Mouse (Mus musculus) cerebellum, adult 8-10 months (tissue): ENCODE data around the gene Khdc4.

Source experiments
- DNase-seq: peaks from one replicate; pipeline ENCODE4 v3.0.0; 2022

Gene Khdc4

DNA sequence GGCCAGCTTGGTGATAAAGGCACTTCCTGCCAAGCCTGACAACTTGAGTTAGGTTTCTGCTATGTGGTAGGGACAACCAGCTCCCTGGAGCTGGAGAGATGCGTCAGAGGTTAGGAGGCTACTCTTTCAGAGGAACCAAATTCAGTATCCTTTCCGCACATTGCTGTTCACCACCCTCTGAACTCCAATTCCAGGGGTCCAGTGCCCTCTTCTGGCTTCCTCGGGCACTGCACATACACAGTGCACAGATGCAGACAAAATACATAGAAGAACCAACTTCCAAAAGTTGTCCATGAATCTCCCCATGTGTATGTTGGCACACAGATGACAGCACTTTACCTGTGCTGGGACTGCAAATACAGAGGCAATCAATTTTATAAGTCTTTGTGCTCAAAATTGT is 53.0 kb downstream of the Khdc4 start:
- peak; percentile 39 for DNase-seq

- no peak for DNase-seq
Observed at GRCm38 (mm10) chr3:88740147-88740546, 54.5 kb downstream of the Khdc4 start.

GRCm38 (mm10) chr3:88745534-88745933 is 59.9 kb downstream of the Khdc4 start:
- DNase-seq = no peak

GRCm38 (mm10) chr3:88746139-88746870 is 60.7 kb downstream of the Khdc4 start:
- no peak for DNase-seq

DNA sequence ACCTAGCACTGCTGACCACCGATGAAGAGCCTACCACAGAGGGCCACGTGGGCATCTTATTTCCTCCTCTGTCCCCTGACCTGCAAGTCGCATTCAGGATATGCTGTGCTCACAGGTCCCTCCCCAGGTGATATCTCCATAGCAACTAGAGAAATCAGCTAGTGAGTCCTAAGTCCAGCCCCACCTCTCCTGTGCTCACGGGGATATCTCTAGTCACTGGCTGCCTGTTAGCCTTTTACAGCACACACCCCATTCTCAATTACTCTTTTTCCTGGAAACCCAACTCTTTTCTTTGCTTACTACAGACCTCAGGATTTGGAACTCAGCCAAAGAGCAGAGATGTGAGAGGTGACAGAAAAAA is 61.2 kb downstream of the Khdc4 start:
- no peak for DNase-seq

GRCm38 (mm10) chr3:88754283-88754682 is 68.7 kb downstream of the Khdc4 start:
- DNase-seq = no peak

DNA sequence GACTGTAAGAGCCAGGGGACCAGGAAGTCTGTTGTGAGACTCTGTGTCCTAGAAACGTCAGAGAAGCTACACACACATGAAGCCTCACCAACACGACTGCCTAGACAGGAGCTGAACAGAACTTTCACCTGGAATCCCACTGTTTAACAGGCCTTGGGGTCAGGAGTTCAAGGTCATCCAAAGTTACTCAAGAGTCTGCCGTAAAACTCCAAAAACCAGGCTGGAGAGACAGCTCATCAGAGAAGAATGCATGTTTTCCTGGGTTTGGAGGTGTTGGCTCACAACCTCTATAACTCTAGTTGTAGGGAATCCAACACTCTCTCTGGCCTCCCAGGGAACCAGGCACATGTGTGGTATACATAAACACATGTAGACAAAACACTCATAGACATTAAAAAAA is 69.9 kb downstream of the Khdc4 start:
- no peak for DNase-seq

- DNase-seq = no peak
Observed at GRCm38 (mm10) chr3:88756276-88756675, 70.7 kb downstream of the Khdc4 start.

- DNase-seq = peak; percentile 59
Observed at GRCm38 (mm10) chr3:88758045-88758500, 72.5 kb downstream of the Khdc4 start.

DNA sequence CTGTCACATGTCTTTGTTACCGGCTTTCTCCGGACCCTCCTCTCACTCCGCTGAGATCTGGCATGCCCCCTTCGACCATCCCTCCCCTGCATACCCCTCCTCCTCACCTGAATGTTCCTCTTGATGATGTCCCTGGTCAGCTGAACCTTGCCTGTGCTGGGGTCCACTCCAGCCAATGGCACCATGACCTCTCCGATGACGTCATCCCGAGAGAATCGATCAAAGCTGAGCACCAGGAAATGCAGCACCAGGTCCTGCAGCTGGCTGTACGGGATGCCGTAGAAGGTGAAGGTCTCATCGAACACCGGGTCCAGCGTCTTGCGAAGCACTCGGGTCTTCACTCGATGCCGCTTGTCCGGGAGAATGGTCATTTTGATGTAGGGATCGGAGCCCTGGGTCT is 76.0 kb downstream of the Khdc4 start:
- DNase-seq = no peak

- DNase-seq = peak; percentile 32
Observed at GRCm38 (mm10) chr3:88762401-88762831, 76.8 kb downstream of the Khdc4 start.
